Mouse (Mus musculus): ENCODE data around the gene Retreg3. TPM values are rescaled to one million over a fixed set of nuclear protein-coding genes. Genes with fewer than 3 reads are reported as not detected.

The Retreg3 gene
- total and polyA plus RNA-seq, 3 experiments, result 17.0 to 23.4 TPM; not detected in 1

- peaks cover 23% of the 10 kb centered on the region for H3K79me2 ChIP-seq (ENCODE audit: control insufficient read depth, insufficient read depth, low read length, poor library complexity)
- DNase-seq (ENCODE audit: low read depth, low spot score), result no peak
- H3K4me1 ChIP-seq (ENCODE audit: control insufficient read depth in 1 of 2, insufficient read depth in 2 of 2, low read length in 2 of 2), result peaks cover 6 to 24% of the 10 kb centered on the region in 2 experiments
- H3K27ac ChIP-seq (ENCODE audit: control insufficient read depth, low read depth, low read length), result no peak overlapping the region
- H3K4me3 ChIP-seq (ENCODE audit: control insufficient read depth in 1 of 2, insufficient read depth in 1 of 2, low read depth in 2 of 2, low read length in 2 of 2), result no peak overlapping the region
- H3K9ac ChIP-seq (ENCODE audit: control insufficient read depth, low read depth, low read length, poor library complexity, severe bottlenecking), result no peak overlapping the region
- TF ChIP-seq MAFK (IDR thresholded peaks at IDR 0.05; ENCODE audit: borderline replicate concordance, low read depth, low read length) (no peak), CTCF (IDR thresholded peaks at IDR 0.05 in 2 of 3, conservative IDR thresholded peaks at IDR 0.05 in 1 of 3; ENCODE audit: control insufficient read depth in 1 of 3, insufficient read depth in 1 of 3, low read depth in 2 of 3, low read length in 3 of 3, poor library complexity in 1 of 3, severe bottlenecking in 1 of 3) (0 out of 6 replicates have a peak, but pooled peaks of 1 of the 3 experiments have one; percentile 1), MAX (IDR thresholded peaks at IDR 0.05; ENCODE audit: low read length) (no peak)
- H3K36me3 ChIP-seq (ENCODE audit: control insufficient read depth in 1 of 2, insufficient read depth in 2 of 2, low read length in 2 of 2), result peaks cover 3 to 19% of the 10 kb centered on the region in 2 experiments; a peak in 2 of 4 replicates
- H3K9me3 ChIP-seq (replicated peaks; ENCODE audit: insufficient read depth, low read length), result no peaks in the 10 kb centered on the region
- H3K27me3 ChIP-seq (ENCODE audit: control insufficient read depth in 1 of 2, insufficient read depth in 2 of 2, low read length in 2 of 2), result no peaks in the 10 kb centered on the region
Measured at GRCm38 (mm10) chr11:101085617-101086322, 33.9 kb downstream of the Retreg3 start.

GRCm38 (mm10) chr11:101084811-101085210 lies 34.9 kb downstream of the Retreg3 start:
- DNase-seq (ENCODE audit: low read depth, low spot score), result no peak
- TF ChIP-seq USF2 (IDR thresholded peaks at IDR 0.05; ENCODE audit: borderline replicate concordance in 1 of 2, insufficient read depth in 1 of 2, low read depth in 1 of 2, low read length in 2 of 2) (no peak), MEF2A (IDR thresholded peaks at IDR 0.05; ENCODE audit: extremely low read depth, insufficient replicate concordance, low read depth, low read length, poor library complexity, severe bottlenecking) (no peak), CTCF (IDR thresholded peaks at IDR 0.05 in 2 of 3, conservative IDR thresholded peaks at IDR 0.05 in 1 of 3; ENCODE audit: control insufficient read depth in 1 of 3, insufficient read depth in 1 of 3, low read depth in 2 of 3, low read length in 3 of 3, poor library complexity in 1 of 3, severe bottlenecking in 1 of 3) (no peak), MYC (IDR thresholded peaks at IDR 0.05; ENCODE audit: low read depth, low read length) (no peak), NRF1 (IDR thresholded peaks at IDR 0.05; ENCODE audit: insufficient read depth, low read depth, low read length, poor library complexity, severe bottlenecking) (no peak), USF1 (IDR thresholded peaks at IDR 0.05; ENCODE audit: low read depth, low read length) (no peak), MAX (IDR thresholded peaks at IDR 0.05; ENCODE audit: low read length) (no peak), GATA1 (IDR thresholded peaks at IDR 0.05; ENCODE audit: low read depth, low read length) (no peak), ZC3H11A (IDR thresholded peaks at IDR 0.05; ENCODE audit: low read depth, low read length) (no peak), ZNF384 (IDR thresholded peaks at IDR 0.05; ENCODE audit: low read depth, low read length) (no peak), BHLHE40 (IDR thresholded peaks at IDR 0.05; ENCODE audit: borderline replicate concordance, low read depth, low read length) (no peak), ELF1 (IDR thresholded peaks at IDR 0.05; ENCODE audit: low read depth, low read length) (no peak), JUND (IDR thresholded peaks at IDR 0.05; ENCODE audit: low read depth, low read length) (no peak), EP300 (IDR thresholded peaks at IDR 0.05; ENCODE audit: low read depth in 1 of 2, low read length in 2 of 2) (no peak), MXI1 (IDR thresholded peaks at IDR 0.05; ENCODE audit: low read depth, low read length) (no peak), POLR2AphosphoS2 (IDR thresholded peaks at IDR 0.05; ENCODE audit: low read length) (no peak), SMC3 (IDR thresholded peaks at IDR 0.05; ENCODE audit: low read depth, low read length) (no peak), POLR2AphosphoS5 (IDR thresholded peaks at IDR 0.05; ENCODE audit: borderline replicate concordance, low read depth, low read length) (no peak), UBTF (IDR thresholded peaks at IDR 0.05; ENCODE audit: borderline replicate concordance, insufficient read depth, low read depth, low read length) (no peak)
- H3K36me3 ChIP-seq (ENCODE audit: control insufficient read depth in 1 of 2, insufficient read depth in 2 of 2, low read length in 2 of 2), result peaks cover 3 to 19% of the 10 kb centered on the region in 2 experiments; a peak in 2 of 4 replicates
- no peak overlapping the region for H3K4me3 ChIP-seq (ENCODE audit: control insufficient read depth in 1 of 2, insufficient read depth in 1 of 2, low read depth in 2 of 2, low read length in 2 of 2)
- H3K9me3 ChIP-seq (replicated peaks; ENCODE audit: insufficient read depth, low read length), result no peaks in the 10 kb centered on the region
- no peaks in the 10 kb centered on the region for H3K27me3 ChIP-seq (ENCODE audit: control insufficient read depth in 1 of 2, insufficient read depth in 2 of 2, low read length in 2 of 2)
- peaks cover 23% of the 10 kb centered on the region for H3K79me2 ChIP-seq (ENCODE audit: control insufficient read depth, insufficient read depth, low read length, poor library complexity)
- no peak overlapping the region for H3K27ac ChIP-seq (ENCODE audit: control insufficient read depth, low read depth, low read length)
- H3K4me1 ChIP-seq (ENCODE audit: control insufficient read depth in 1 of 2, insufficient read depth in 2 of 2, low read length in 2 of 2), result peaks cover 6 to 24% of the 10 kb centered on the region in 2 experiments
- no peak overlapping the region for H3K9ac ChIP-seq (ENCODE audit: control insufficient read depth, low read depth, low read length, poor library complexity, severe bottlenecking)

Data from MEL (cell line).